9 mouse cellular contexts compared by ENCODE assay signal in genomic region chr13:53205128-53205911, GRCm38 (mm10).
A peak's percentile ranks its signal among the peaks of the same experiment; 100 is the strongest.
DNase-seq lines count a peak whose midpoint lies in the region; ATAC-seq and TF ChIP-seq lines count a peak whose summit lies in the region.
"Had no signal": no experiment of that assay in that cellular context is flagged by ENCODE, and none has a peak within 500 bp of the region (broad histone marks: within the 10 kb centered on the region; RNA-seq: fewer than 3 reads in every experiment).

No protein-coding gene starts in this region.

- ATAC-seq in hindbrain, embryonic 14.5 days (ENCODE audit: low FRiP score) = no peak

- DNase-seq in hindbrain, embryonic 10.5 days (ENCODE audit: low spot score) = peak; percentile 59
- DNase-seq in hindbrain, embryonic 14.5 days (ENCODE audit: low spot score) = no peak
- DNase-seq in embryonic facial prominence, embryonic 10.5 days (ENCODE audit: low spot score) = peak; percentile 90
- peak; percentile 88 for DNase-seq in limb, embryonic 10.5 days (ENCODE audit: low spot score)
- DNase-seq in cerebellum, adult 11 months = no peak
- DNase-seq in layer of hippocampus, postnatal 14 days (ENCODE audit: low spot score in 2 of 2) = no peak
- DNase-seq in urinary bladder, postnatal 14 days (ENCODE audit: low spot score) = no peak

- H3K4me3 ChIP-seq in hindbrain, embryonic 10.5 days = no peak overlapping the region
- no peak overlapping the region for H3K4me3 ChIP-seq in hindbrain, embryonic 14.5 days (replicated peaks; ENCODE audit: low read length)
- peak overlapping the region; percentile 29; the same call in 1 of the 2 replicates for H3K4me3 ChIP-seq in E14TG2a.4 (replicated peaks; ENCODE audit: low read length)
- peak overlapping the region; percentile 34 for H3K4me3 ChIP-seq in embryonic facial prominence, embryonic 10.5 days
- peak overlapping the region; percentile 34 for H3K4me3 ChIP-seq in limb, embryonic 10.5 days

- no peaks in the 10 kb centered on the region for H3K27me3 ChIP-seq in hindbrain, embryonic 10.5 days (ENCODE audit: insufficient read depth, poor library complexity, severe bottlenecking)
- no peaks in the 10 kb centered on the region for H3K27me3 ChIP-seq in hindbrain, embryonic 14.5 days (ENCODE audit: control insufficient read depth, insufficient read depth, low read length)
- H3K27me3 ChIP-seq in E14TG2a.4 (ENCODE audit: insufficient read depth, low read length) = peaks cover 11% of the 10 kb centered on the region; the same call in 1 of the 2 replicates
- H3K27me3 ChIP-seq in embryonic facial prominence, embryonic 10.5 days (replicated peaks; ENCODE audit: low read depth, poor library complexity, severe bottlenecking) = no peaks in the 10 kb centered on the region
- no peaks in the 10 kb centered on the region for H3K27me3 ChIP-seq in limb, embryonic 10.5 days (ENCODE audit: low read depth, poor library complexity, severe bottlenecking)

- peaks cover 63% of the 10 kb centered on the region for H3K4me1 ChIP-seq in hindbrain, embryonic 10.5 days (replicated peaks)
- peaks cover 13% of the 10 kb centered on the region; the same call in 1 of the 2 replicates for H3K4me1 ChIP-seq in hindbrain, embryonic 14.5 days (replicated peaks; ENCODE audit: control insufficient read depth, insufficient read depth, low read length)
- H3K4me1 ChIP-seq in E14TG2a.4 (replicated peaks; ENCODE audit: low read depth, low read length) = peaks cover 53% of the 10 kb centered on the region
- H3K4me1 ChIP-seq in embryonic facial prominence, embryonic 10.5 days = peaks cover 92% of the 10 kb centered on the region
- peaks cover 97% of the 10 kb centered on the region for H3K4me1 ChIP-seq in limb, embryonic 10.5 days

- 59% methylated on average over 17 of the region's 17 CpGs for WGBS in hindbrain, embryonic 10.5 days
- WGBS in hindbrain, embryonic 14.5 days = 65% methylated on average over 17 of the region's 17 CpGs
- WGBS in embryonic facial prominence, embryonic 10.5 days = 28% methylated on average over 17 of the region's 17 CpGs
- 10% methylated on average over 17 of the region's 17 CpGs for WGBS in limb, embryonic 10.5 days

- no peak overlapping the region for H3K4me2 ChIP-seq in hindbrain, embryonic 14.5 days (replicated peaks)
- H3K4me2 ChIP-seq: midbrain, embryonic 11.5 days had no signal

- no peaks in the 10 kb centered on the region for H3K36me3 ChIP-seq in hindbrain, embryonic 10.5 days
- H3K36me3 ChIP-seq in hindbrain, embryonic 14.5 days (replicated peaks; ENCODE audit: control insufficient read depth, insufficient read depth) = no peaks in the 10 kb centered on the region
- H3K36me3 ChIP-seq in E14TG2a.4 (ENCODE audit: insufficient read depth, low read length) = no peaks in the 10 kb centered on the region
- 0 out of 2 replicates have a peak, but pooled peaks cover 3% of the 10 kb centered on the region for H3K36me3 ChIP-seq in embryonic facial prominence, embryonic 10.5 days (replicated peaks)
- peaks cover 8% of the 10 kb centered on the region; the same call in 1 of the 2 replicates for H3K36me3 ChIP-seq in limb, embryonic 10.5 days

- peak overlapping the region; percentile 25 for H3K27ac ChIP-seq in hindbrain, embryonic 10.5 days
- H3K27ac ChIP-seq in hindbrain, embryonic 14.5 days = no peak overlapping the region
- peak overlapping the region; percentile 82 for H3K27ac ChIP-seq in embryonic facial prominence, embryonic 10.5 days (replicated peaks)
- peak overlapping the region; percentile 86 for H3K27ac ChIP-seq in limb, embryonic 10.5 days

- H3K9me3 ChIP-seq in hindbrain, embryonic 10.5 days = no peaks in the 10 kb centered on the region
- H3K9me3 ChIP-seq in hindbrain, embryonic 14.5 days (ENCODE audit: control insufficient read depth, low read length) = no peaks in the 10 kb centered on the region
- H3K9me3 ChIP-seq in E14TG2a.4 (ENCODE audit: low read length) = no peaks in the 10 kb centered on the region
- H3K9me3 ChIP-seq in embryonic facial prominence, embryonic 10.5 days = no peaks in the 10 kb centered on the region
- no peaks in the 10 kb centered on the region for H3K9me3 ChIP-seq in limb, embryonic 10.5 days (replicated peaks)

- TF ChIP-seq CTCF in E14TG2a.4 (conservative IDR thresholded peaks at IDR 0.05; ENCODE audit: low read length) = no peak

- H3K9ac ChIP-seq in hindbrain, embryonic 14.5 days = no peak overlapping the region

Comparison
In these comparisons a context has a peak if more than half of its experiments do, and no peak if none do; other contexts are left out.
1. DNase-seq: peak in hindbrain, embryonic 10.5 days (single experiment), embryonic facial prominence, embryonic 10.5 days (single experiment) and limb, embryonic 10.5 days (single experiment); none in hindbrain, embryonic 14.5 days (single experiment), cerebellum, adult 11 months (single experiment), layer of hippocampus, postnatal 14 days (0 of 2) and urinary bladder, postnatal 14 days (single experiment).
2. H3K4me3 ChIP-seq: peak in E14TG2a.4 (single experiment), embryonic facial prominence, embryonic 10.5 days (single experiment) and limb, embryonic 10.5 days (single experiment); none in hindbrain, embryonic 10.5 days (single experiment) and hindbrain, embryonic 14.5 days (single experiment).